Mouse (Mus musculus) lung, adult 2 months (tissue): Measurements from ENCODE around the gene Ager.

ENCODE experiments used
- CTCF ChIP-seq: fragments of 200-500 bp; IDR thresholded peaks from 2 replicates; pipeline ENCODE4 v1.5.1; 2011; ENCODE audit warnings: mild to moderate bottlenecking, low read length, control low read depth; ENCODE audit not compliant: insufficient read depth
- POLR2A ChIP-seq: fragments of 200-500 bp; IDR thresholded peaks from 2 replicates; pipeline ENCODE4 v1.6.1; 2011; ENCODE audit warnings: low read depth, mild to moderate bottlenecking, control low read depth, low read length, borderline replicate concordance; ENCODE audit errors: extremely low read depth

DNA sequence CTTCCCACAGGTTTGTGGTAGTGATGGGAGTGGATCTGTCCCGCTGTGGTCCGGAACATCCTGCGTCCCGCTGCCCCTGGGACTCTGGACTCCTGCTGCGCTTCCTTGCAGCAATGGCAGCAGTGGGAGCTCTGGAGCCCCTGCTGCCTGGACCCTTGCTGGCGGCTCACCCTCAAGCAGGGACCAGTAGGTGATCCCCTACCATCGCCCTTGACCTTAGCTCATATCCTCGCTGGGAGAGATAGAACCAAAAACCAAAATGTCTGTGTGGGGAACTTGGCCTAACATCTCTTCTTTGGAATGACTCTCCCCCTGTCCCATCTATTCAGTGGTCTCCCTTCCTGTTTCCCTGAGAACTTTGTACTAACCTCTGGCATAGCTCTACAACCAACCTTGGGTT is 13.8 kb upstream of the Ager start:
- TF ChIP-seq POLR2A (no peak), CTCF (no peak)
